ENCODE assay signal across 8 mouse cellular contexts in genomic region chr3:152166699-152167451, GRCm38 (mm10). TPM values are rescaled to one million over a fixed set of nuclear protein-coding genes. Genes with fewer than 3 reads are reported as not detected.
DNase-seq lines count a peak whose midpoint lies in the region; ATAC-seq and TF ChIP-seq lines count a peak whose summit lies in the region.

No protein-coding gene starts in this region.

- ATAC-seq in forebrain, embryonic 11.5 days (replicated peaks; ENCODE audit: low FRiP score), result peak; percentile 47
- ATAC-seq in limb, embryonic 13.5 days (ENCODE audit: low FRiP score, low read depth), result no peak

- no peaks in the 10 kb centered on the region for H3K9me3 ChIP-seq in forebrain, embryonic 11.5 days (ENCODE audit: control insufficient read depth, low read length)
- no peaks in the 10 kb centered on the region for H3K9me3 ChIP-seq in limb, embryonic 13.5 days

- no peaks in the 10 kb centered on the region for H3K36me3 ChIP-seq in forebrain, embryonic 11.5 days (ENCODE audit: control insufficient read depth, insufficient read depth, low read length)
- no peaks in the 10 kb centered on the region for H3K36me3 ChIP-seq in limb, embryonic 13.5 days

- peak overlapping the region; percentile 43 for H3K4me3 ChIP-seq in forebrain, embryonic 11.5 days (ENCODE audit: low read depth, low read length)
- H3K4me3 ChIP-seq in limb, embryonic 13.5 days, result peak overlapping the region; percentile 32
- no peak overlapping the region for H3K4me3 ChIP-seq in left cerebral cortex, adult 2 months

- H3K27ac ChIP-seq in forebrain, embryonic 11.5 days (ENCODE audit: low read depth, low read length), result no peak overlapping the region
- H3K27ac ChIP-seq in limb, embryonic 13.5 days, result no peak overlapping the region
- H3K27ac ChIP-seq in left cerebral cortex, adult 2 months, result no peak overlapping the region

- intact Hi-C loops in left cerebral cortex, adult 2 months (cut with DNase I), result no loop called here

- H3K4me1 ChIP-seq in forebrain, embryonic 11.5 days (replicated peaks; ENCODE audit: control insufficient read depth, insufficient read depth, low read length), result peaks cover 3% of the 10 kb centered on the region; the same call in 1 of the 2 replicates
- H3K4me1 ChIP-seq in limb, embryonic 13.5 days, result peaks cover 26% of the 10 kb centered on the region

- WGBS in forebrain, embryonic 11.5 days, result 9% methylated on average over 29 of the region's 29 CpGs
- WGBS in limb, embryonic 13.5 days, result 12% methylated on average over 17 of the region's 29 CpGs

- H3K9ac ChIP-seq in forebrain, embryonic 11.5 days (ENCODE audit: low read length), result 0 out of 2 replicates have a peak overlapping the region, but pooled peaks have one; percentile 13
- H3K9ac ChIP-seq in limb, embryonic 13.5 days, result peak overlapping the region; percentile 46; the same call in 1 of the 2 replicates

- H3K27me3 ChIP-seq in forebrain, embryonic 11.5 days (ENCODE audit: control insufficient read depth, insufficient read depth, low read length), result peaks cover 12% of the 10 kb centered on the region
- H3K27me3 ChIP-seq in limb, embryonic 13.5 days, result peaks cover 37% of the 10 kb centered on the region

- DNase-seq in right cerebral cortex, postnatal 4 days, result peak; percentile 19
- DNase-seq in right cerebral cortex, adult 2 months (ENCODE audit: low spot score in 2 of 2), result no peak
- peak; percentile 63 for DNase-seq in forebrain, embryonic 11.5 days (ENCODE audit: low spot score)
- DNase-seq in left cerebral cortex, adult 2 months (ENCODE audit: extremely low spot score in 1 of 2, low spot score in 2 of 2), result no peak
- DNase-seq in urinary bladder, postnatal 14 days (ENCODE audit: low spot score), result no peak
- DNase-seq in yolk sac, embryonic 10.5 days (ENCODE audit: low spot score), result no peak
- no peak for DNase-seq in ovary, postnatal 10 days (ENCODE audit: low spot score)

- H3K4me2 ChIP-seq in forebrain, embryonic 11.5 days (ENCODE audit: low read depth, low read length, severe bottlenecking), result peak overlapping the region; percentile 44
- H3K4me2 ChIP-seq in limb, embryonic 13.5 days (replicated peaks), result peak overlapping the region; percentile 61

- no peak for TF ChIP-seq CTCF in left cerebral cortex, adult 2 months (IDR thresholded peaks at IDR 0.05)

RNA-seq across cellular contexts. Expression of gene Gipc2, which starts 0.8 kb away (rescaled TPM):
- 1.8 and 1.9 TPM in 2 replicates for polyA plus RNA-seq in forebrain, embryonic 11.5 days (2014; fragmentation: Nextera tagmentation; extraction: Ambion mirVana)
- polyA plus RNA-seq in limb, embryonic 13.5 days (2015; fragmentation: Nextera tagmentation; extraction: Ambion mirVana), result 2.7 and 3.3 TPM in 2 replicates
- 1 to 10 TPM; 2.8 to 3.2 TPM for total RNA-seq in left cerebral cortex, adult 2 months (2021)

RNA-seq across cellular contexts. Expression of gene Dnajb4, which starts 43.2 kb away (rescaled TPM):
- polyA plus RNA-seq in forebrain, embryonic 11.5 days (2014; fragmentation: Nextera tagmentation; extraction: Ambion mirVana), result 25.2 and 28.2 TPM in 2 replicates
- polyA plus RNA-seq in limb, embryonic 13.5 days (2015; fragmentation: Nextera tagmentation; extraction: Ambion mirVana), result 34.2 and 37.2 TPM in 2 replicates
- total RNA-seq in left cerebral cortex, adult 2 months (2021), result 10 to 100 TPM; 75.4 to 78.2 TPM

RNA-seq across cellular contexts. Expression of gene Fubp1, which starts 43.3 kb away (rescaled TPM):
- 436 and 475 TPM in 2 replicates for polyA plus RNA-seq in forebrain, embryonic 11.5 days (2014; fragmentation: Nextera tagmentation; extraction: Ambion mirVana)
- polyA plus RNA-seq in limb, embryonic 13.5 days (2015; fragmentation: Nextera tagmentation; extraction: Ambion mirVana), result 325 and 338 TPM in 2 replicates
- total RNA-seq in left cerebral cortex, adult 2 months (2021), result 100 to 1,000 TPM; 131 to 132 TPM

Comparison
In these comparisons a context has a peak if more than half of its experiments do, and no peak if none do; other contexts are left out.
1. DNase-seq: peak in right cerebral cortex, postnatal 4 days (single experiment) and forebrain, embryonic 11.5 days (single experiment); none in right cerebral cortex, adult 2 months (0 of 2), left cerebral cortex, adult 2 months (0 of 2), urinary bladder, postnatal 14 days (single experiment), yolk sac, embryonic 10.5 days (single experiment) and ovary, postnatal 10 days (single experiment).